Mouse (Mus musculus) spleen, adult 10 weeks (tissue): ENCODE data around the gene Rhoa. TPM values are rescaled to one million over a fixed set of nuclear protein-coding genes. Genes with fewer than 3 reads are reported as not detected.

Experiments used
- polyA plus RNA-seq: library from polyadenylated mRNA; stranded (reverse); fragments of 350-450 nt; fragmentation: Illumina TruSeq; extraction: RNeasy Lipid Tissue Mini Kit (QIAGEN cat#74804); gene quantifications from one replicate; pipeline ENCODE4 v1.2.3, GENCODE M21; 2015; ENCODE audit warnings: low replicate concordance; ENCODE audit not compliant: insufficient read depth

Rhoa gene
- 589 TPM for polyA plus RNA-seq

GRCm38 (mm10) chr9:108305629-108306520 lies at the start of gene Rhoa, which contains the start of gene Tcta:
Gene Rhoa, plus strand, starts transcription at chr9:108306129.
Gene Tcta, minus strand, starts transcription at chr9:108306160.

GRCm38 (mm10) chr9:108263690-108264190 lies 42.2 kb upstream of the Rhoa start, which contains the start of gene Dag1:
Gene Dag1, minus strand, starts transcription at chr9:108263958.

GRCm38 (mm10) chr9:108290016-108290750 lies 15.7 kb upstream of the Rhoa start, which contains the start of gene Nicn1:
Gene Nicn1, plus strand, starts transcription at chr9:108290429.

GRCm38 (mm10) chr9:108296453-108297355 lies 9.2 kb upstream of the Rhoa start, which contains the start of gene Amt:
Gene Amt, plus strand, starts transcription at chr9:108296853.

GRCm38 (mm10) chr9:108338886-108339781 lies 33.2 kb downstream of the Rhoa start, which contains the start of gene Gpx1:
Gene Gpx1, plus strand, starts transcription at chr9:108338903.

GRCm38 (mm10) chr9:108347540-108348289 lies 41.8 kb downstream of the Rhoa start, which contains the start of gene Usp4:
Gene Usp4, plus strand, starts transcription at chr9:108347853.

Other genes with a start within 250 kb of the Rhoa start
- 0.37 TPM for gene Mst1, start 225.7 kb upstream of the Rhoa start, polyA plus RNA-seq
- gene Rnf123, start 222.8 kb upstream of the Rhoa start, polyA plus RNA-seq, result 69.4 TPM
- 85.9 TPM for gene Apeh, start 211.5 kb upstream of the Rhoa start, polyA plus RNA-seq
- 0.25 TPM for gene Bsn, start 115.7 kb upstream of the Rhoa start, polyA plus RNA-seq
- 19.5 TPM for gene Dag1, start 42.2 kb upstream of the Rhoa start, polyA plus RNA-seq
- gene Nicn1, start 15.7 kb upstream of the Rhoa start, polyA plus RNA-seq, result 10.3 TPM
- gene Amt, start 9.3 kb upstream of the Rhoa start, polyA plus RNA-seq, result 7.1 TPM
- 28.2 TPM for gene Tcta, start within 50 bp of the Rhoa start, polyA plus RNA-seq
- 346 TPM for gene Gpx1, start 32.8 kb downstream of the Rhoa start, polyA plus RNA-seq
- gene Usp4, start 41.7 kb downstream of the Rhoa start, polyA plus RNA-seq, result 112 TPM
- gene 1700102P08Rik, start 86.7 kb downstream of the Rhoa start, polyA plus RNA-seq, result 3.8 TPM
- gene Ccdc36, start 122.4 kb downstream of the Rhoa start, polyA plus RNA-seq, result 0.10 TPM
- not detected for gene BC048562, start 130.4 kb downstream of the Rhoa start, polyA plus RNA-seq
- 13.7 TPM for gene Ccdc71, start 154.4 kb downstream of the Rhoa start, polyA plus RNA-seq
- 8.7 TPM for gene Klhdc8b, start 155.5 kb downstream of the Rhoa start, polyA plus RNA-seq
- 11.6 TPM for gene Lamb2, start 173.6 kb downstream of the Rhoa start, polyA plus RNA-seq
- gene Usp19, start 184.5 kb downstream of the Rhoa start, polyA plus RNA-seq, result 83.1 TPM
- gene Qars, start 201.6 kb downstream of the Rhoa start, polyA plus RNA-seq, result 137 TPM
- gene Qrich1, start 210.7 kb downstream of the Rhoa start, polyA plus RNA-seq, result 119 TPM